Mouse (Mus musculus): ENCODE measurements around the gene Pex14. TPM values are rescaled to one million over a fixed set of nuclear protein-coding genes. Genes with fewer than 3 reads are reported as not detected.

Pex14 gene
- total RNA-seq, 2 experiments from 2014 or later: 52.1 to 55.0 TPM

GRCm38 (mm10) chr4:148990038-148990437, 109.6 kb downstream of the Pex14 start:
- DNase-seq (ENCODE audit: low spot score in 2 of 2): no peak

DNA sequence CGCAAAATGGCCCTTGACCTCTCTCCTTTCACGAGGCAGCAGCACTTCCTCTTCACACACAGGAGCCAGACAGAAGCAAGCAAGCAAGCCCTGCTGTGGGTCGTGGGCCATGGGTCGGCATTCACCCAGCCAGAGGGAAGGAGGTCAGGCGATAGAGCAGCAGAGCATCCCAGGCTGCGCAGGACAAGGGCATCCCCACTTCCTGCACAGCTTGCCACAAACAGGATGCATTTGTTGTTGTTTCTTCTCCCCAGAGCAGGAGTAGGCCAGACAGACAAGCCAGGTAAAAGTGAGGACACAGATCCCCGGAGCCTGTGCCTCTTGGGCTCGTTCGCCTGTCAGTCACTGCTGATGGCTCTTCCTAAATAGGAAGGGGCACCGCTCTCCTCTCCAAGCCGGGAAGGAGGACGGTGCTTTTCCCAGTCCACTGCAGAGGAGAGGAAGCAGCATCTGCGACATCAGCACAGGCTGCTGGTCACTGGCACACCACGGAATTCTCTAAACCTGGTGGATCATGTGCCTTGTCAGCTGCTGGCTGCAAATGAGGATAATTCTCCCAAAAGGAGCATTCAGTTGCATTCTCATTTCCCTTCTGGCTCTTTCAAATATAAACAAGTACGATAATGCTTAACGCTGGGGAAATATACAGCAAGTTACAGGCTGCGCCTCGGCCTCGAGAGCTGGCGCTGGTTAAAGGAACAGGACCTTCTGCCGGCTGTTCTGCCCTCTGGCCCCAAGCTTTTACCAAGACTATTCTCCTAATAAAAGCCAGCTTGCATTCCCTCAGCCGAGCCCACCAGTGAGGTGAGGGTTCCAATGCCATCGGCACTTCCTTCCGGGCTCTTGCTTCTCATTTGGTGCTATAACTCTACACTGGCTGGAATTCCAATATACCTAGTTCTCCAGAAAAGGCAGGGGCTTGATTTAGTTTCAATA, 113.9 kb downstream of the Pex14 start:
- peak in 1 of 2 experiments; percentile 16 for DNase-seq (ENCODE audit: low spot score in 2 of 2)

DNA sequence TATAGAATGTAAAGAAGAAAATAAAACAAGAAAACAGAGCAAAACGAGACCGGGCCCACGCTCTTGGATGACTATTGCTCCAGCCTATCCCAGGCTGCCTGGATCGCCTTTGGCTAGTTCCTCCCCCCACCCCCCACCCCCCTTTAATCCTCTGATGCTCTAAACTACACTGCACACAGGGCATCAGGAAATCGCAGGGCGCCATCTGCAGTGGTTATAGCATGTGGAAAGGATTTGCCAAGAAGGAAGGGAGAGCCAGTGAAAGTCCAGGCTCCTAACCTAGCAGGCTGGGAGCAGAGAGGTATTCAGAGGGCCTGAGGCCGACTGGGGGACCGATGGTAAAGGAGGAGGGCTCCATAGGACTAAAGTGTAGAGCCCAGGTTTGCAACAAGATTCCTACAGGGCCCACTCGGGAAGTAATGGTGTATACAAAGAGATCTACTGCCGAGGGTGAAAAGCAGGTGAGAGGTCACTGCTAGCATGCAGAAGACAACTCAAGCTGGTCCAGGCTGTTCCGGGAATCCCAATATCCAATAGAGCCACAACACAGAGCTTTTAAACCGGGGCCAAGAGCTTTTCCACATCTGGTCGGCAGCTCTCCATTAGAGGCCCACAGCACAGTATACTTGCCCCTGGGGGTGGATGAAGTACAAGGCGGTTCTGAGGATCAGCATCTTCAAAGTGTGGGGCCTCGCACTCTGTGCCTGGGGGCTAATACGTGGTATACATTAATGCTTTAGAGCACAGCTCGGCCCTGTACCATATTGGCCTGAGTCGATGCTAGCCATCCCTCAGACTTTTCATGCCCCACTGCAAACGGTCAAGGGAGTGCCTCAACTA, 114.8 kb downstream of the Pex14 start:
- no peak for DNase-seq (ENCODE audit: low spot score in 2 of 2)

- DNase-seq (ENCODE audit: low spot score in 2 of 2): no peak
These were observed 117.4 kb downstream of the Pex14 start for GRCm38 (mm10) chr4:148982274-148982673.

DNA sequence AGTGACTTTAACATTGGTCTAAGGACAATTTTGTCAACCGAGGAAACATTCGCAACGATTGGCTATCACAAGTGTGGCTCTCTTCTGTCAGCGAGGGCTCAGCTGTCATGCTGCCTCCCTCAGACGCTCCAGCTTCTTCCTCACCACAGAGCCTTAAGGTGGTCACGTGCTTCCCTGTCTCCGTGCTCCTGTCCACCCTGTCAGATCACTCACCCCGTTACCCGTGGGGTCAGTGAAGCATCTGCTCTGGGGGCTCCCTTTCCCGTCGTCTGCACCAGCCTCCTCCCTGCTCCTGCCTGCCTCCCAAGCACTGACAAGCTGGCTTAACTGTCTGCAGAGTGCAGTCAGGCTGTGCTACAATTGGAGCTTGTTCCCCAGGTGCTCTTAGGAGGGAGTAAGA, 119.8 kb downstream of the Pex14 start:
- no peak for DNase-seq (ENCODE audit: low spot score in 2 of 2)

- no peak for DNase-seq (ENCODE audit: low spot score in 2 of 2)
These were observed 120.8 kb downstream of the Pex14 start for GRCm38 (mm10) chr4:148978926-148979325.

DNA sequence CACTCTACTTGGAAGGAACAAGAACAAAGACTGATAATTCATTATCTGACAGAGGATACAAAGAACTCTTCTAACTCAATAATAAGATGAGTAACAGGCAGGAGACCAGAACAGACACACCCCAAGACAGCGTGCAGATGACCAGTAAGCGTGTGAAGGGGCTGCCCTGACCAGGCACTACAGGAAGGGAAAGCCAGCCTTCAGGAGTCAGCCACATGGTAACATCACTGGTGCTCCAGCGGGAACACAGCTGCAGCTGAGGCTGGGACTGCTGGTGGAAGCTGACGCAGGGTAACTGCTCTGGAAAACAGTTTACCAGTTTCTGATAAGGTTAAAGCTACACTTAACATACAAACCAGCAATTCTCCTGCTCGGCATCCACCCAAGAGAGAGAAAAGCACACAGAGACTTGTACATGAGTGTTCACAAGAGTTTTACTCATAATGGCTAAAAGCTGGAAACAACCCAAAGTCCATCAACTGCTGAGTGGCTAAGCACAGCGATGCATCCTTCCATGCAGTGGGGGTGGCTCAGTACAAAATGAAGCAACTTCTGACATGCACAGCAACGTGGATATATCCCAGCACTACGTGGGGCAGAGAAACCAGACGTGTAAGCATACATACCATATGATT, 121.3 kb downstream of the Pex14 start:
- DNase-seq (ENCODE audit: low spot score in 2 of 2): no peak

GRCm38 (mm10) chr4:148974833-148975232, 124.8 kb downstream of the Pex14 start:
- no peak for DNase-seq (ENCODE audit: low spot score in 2 of 2)

DNA sequence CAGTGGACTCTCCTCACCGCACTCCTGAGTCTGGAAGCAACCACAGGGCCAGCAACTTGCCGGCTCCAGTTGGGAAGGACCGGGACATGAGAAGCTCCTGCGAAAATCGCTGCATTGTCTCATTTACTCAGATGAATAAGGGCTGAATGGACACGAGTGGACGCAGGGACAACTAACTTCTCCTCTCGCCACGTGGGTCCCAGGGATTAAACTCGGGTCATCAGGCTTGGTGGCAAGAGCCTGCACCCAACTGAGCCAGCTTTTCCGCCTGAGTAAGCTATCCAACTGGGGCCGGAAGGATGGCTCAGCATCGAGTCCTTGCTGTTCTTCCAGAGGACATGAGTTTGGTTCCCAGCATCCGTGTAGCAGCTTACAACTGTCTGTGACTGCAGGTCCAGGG, 126.3 kb downstream of the Pex14 start:
- DNase-seq (ENCODE audit: low spot score in 2 of 2): no peak

DNA sequence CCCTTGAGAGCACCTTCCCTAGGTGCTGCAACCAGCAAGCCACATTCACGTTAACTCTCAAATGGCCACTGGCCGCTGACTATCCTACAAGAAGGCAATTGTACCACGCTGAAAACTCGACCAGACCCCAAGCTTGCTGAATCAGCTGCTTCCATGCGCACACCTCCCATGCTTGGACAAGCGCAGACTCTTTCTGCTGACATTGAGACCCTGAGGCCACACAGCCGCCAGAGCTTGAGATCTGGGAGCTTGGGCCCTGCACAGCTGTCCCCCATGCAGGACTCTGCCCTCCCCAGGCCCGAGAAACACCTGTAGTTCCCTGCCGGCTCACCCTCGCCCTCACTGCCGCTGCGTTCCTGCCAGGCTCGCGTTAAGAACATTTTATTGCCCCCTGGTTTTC, 127.0 kb downstream of the Pex14 start:
- DNase-seq (ENCODE audit: low spot score in 2 of 2): no peak

- DNase-seq (ENCODE audit: low spot score in 2 of 2): no peak
These were observed 127.9 kb downstream of the Pex14 start for GRCm38 (mm10) chr4:148971613-148972242.

DNA sequence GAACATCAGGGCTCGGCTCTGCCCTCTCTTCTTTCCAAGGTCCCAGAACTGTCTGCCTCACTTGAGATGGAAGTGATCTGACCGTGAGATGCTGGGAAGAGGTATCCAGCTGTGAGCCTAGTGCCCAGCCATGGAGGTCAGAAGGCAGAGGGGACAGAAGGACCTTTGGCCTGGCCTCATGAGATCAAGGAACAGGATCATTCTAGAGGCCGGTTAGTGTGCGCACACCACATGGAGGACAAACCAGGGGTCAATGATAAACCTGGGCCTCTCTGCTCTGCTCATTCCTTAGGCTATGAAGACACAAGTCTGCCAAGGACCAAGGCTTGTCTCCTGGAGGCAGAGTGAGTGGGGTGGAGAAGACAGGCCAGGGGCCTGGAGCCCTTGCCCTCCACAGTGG, 128.9 kb downstream of the Pex14 start:
- no peak for DNase-seq (ENCODE audit: low spot score in 2 of 2)

GRCm38 (mm10) chr4:148969610-148970009, 130.1 kb downstream of the Pex14 start:
- DNase-seq (ENCODE audit: low spot score in 2 of 2): no peak

GRCm38 (mm10) chr4:148968859-148969258, 130.8 kb downstream of the Pex14 start:
- DNase-seq (ENCODE audit: low spot score in 2 of 2): no peak

GRCm38 (mm10) chr4:148966132-148966531, 133.5 kb downstream of the Pex14 start:
- peak; percentile 50 to 59 for DNase-seq (ENCODE audit: low spot score in 2 of 2)

DNA sequence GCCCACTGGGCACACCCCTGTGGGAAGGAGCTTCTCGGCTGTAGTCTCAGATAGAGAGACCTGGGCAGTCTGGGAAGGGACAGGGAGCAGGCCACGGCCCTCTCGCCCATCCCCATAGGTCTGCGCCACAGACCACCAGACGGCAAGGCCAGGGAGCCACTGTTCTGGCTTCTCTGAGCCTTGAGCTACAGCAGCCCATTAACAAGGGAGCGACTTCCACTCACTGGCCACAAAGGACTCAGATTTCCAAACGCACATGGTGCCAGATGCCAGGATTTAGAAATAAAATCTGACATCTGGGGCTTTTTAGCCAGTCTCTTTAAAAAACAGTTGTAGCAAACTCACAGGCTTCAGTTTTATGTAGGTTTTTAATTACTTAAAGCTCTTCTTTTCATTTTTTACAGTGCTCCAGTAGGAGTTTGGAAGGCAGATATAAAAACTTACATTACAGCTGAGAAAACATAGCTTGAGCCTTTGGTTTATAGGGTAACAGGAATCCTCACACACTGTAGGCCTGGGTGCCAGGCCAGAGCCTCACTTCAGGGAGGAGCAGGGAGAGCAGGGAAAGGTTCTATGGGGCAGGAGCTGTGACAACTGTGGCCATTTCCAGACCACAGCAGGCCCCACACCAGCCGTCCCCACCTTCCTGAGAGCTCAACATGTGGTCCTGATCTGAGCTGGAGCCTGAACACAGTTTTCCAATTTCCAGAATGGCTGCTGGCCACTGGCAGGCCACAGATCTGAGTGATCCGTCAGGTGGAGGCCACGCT, 134.9 kb downstream of the Pex14 start:
- DNase-seq (ENCODE audit: low spot score in 2 of 2): no peak

DNA sequence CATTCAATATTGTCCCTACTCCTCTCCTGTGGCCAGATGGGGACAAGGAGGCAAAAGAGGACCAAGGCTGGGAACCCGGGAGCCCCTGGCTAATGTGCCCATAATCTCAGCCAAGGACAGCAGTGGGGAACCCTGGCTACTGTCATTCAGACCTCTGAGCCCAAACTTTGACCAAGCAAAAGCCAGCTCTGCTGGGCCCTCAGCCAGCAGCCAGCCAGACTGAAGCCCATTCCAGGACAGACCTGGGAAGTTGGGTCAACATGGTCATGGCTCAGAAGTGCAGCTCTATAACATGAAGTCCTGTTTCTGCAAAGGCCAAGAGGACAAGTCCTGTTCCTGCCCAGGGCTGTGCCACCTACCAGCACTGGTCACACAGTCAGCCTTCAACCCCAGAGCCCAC, 137.6 kb downstream of the Pex14 start:
- DNase-seq (ENCODE audit: low spot score in 2 of 2): no peak

DNA sequence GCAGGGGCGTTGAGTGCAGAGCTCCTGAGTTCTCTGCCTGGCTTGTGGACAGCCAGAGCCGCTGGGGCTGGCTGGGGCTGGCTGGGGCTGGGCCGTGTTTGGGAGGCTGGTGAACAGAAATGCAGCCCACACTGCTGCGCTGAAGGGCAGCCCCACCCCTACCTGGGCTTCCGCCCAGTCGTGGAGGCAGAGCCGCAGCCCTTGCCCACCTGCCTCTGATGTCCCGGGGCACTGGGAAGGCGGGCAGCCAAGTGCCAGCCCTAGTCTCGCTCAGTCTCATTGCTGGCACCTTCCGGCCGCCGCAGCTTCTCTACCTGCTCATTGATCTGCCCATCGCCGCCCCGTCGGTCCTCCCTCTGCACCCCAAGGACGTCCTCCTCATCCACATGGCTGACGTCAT, 138.6 kb downstream of the Pex14 start:
- DNase-seq (ENCODE audit: low spot score in 2 of 2): no peak

GRCm38 (mm10) chr4:148960011-148960410, 139.7 kb downstream of the Pex14 start:
- no peak for DNase-seq (ENCODE audit: low spot score in 2 of 2)

DNA sequence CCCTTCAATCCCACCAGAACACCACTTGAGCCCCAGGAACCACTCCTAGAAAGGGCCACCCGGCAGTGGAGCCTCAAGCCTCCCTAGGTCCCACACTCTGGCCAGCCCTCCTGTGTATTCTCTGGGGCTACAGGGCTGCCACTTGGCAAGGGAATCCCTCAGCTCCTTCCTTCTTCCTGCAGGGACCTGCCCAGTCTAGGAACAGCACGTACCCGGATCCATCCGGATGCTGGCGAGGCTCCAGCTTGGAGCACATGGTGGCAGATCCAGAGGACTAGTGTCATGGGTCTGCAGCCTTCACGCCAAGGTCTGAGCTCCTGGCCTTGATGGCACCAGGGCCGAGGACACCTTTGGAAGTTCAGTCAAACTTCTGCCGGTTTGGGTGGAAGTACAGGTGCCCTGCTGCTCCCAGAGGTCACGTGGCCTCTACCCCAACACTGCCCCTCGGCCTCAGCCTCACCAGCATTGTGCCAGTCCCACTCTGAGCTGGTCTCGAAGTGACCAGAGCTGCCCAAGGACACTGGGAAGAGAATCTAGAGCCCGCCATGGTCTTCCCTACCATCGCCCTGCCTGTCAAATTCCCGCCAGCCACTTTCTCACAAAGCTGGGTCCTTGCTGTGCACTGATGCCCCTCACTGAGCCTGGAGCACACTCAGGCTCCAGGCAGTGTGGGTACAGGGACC, 144.4 kb downstream of the Pex14 start:
- no peak for DNase-seq (ENCODE audit: low spot score in 2 of 2)
